Mouse (Mus musculus) monocyte, adult 5-6 weeks (primary cell): Measurements from ENCODE around the gene Rab3il1. TPM values are rescaled to one million over a fixed set of nuclear protein-coding genes. Genes with fewer than 3 reads are reported as not detected.

Source experiments
- ATAC-seq: fragments of 153-309, 156-312 bp; replicated peaks from 2 replicates; pipeline ENCODE4 v1.8.0; 2017; ENCODE audit warnings: mild to moderate bottlenecking; ENCODE audit not compliant: low TSS enrichment, insufficient number of reproducible peaks, severe bottlenecking, poor library complexity, low FRiP score
- total RNA-seq: library from RNA; stranded (forward); fragments of 200-1000, 200-491, 200-594 nt; gene quantifications from 3 replicates; pipeline ENCODE4 v1.2.3, GENCODE M21; 2017

The Rab3il1 gene
- total RNA-seq: 0.39 to 3.0 TPM in 2 of 3 replicates, not detected in the other

- ATAC-seq: no peak
Measured at GRCm38 (mm10) chr19:10001206-10001969, at the start of gene Rab3il1, which contains the start of gene Best1. Gene Rab3il1, plus strand, starts transcription at chr19:10001669. Gene Best1, minus strand, starts transcription at chr19:10001633.

- ATAC-seq: peak; percentile 68
Measured at GRCm38 (mm10) chr19:9952390-9952789, 49.1 kb upstream of the Rab3il1 start.

- ATAC-seq: no peak
Measured at GRCm38 (mm10) chr19:9952912-9953311, 48.6 kb upstream of the Rab3il1 start.

- ATAC-seq: peak; percentile 61
Measured at GRCm38 (mm10) chr19:9954055-9954810, 47.2 kb upstream of the Rab3il1 start.

GRCm38 (mm10) chr19:9954811-9955202 lies 46.7 kb upstream of the Rab3il1 start:
- 0 out of 2 replicates have a peak, but pooled peaks have one; percentile 33 for ATAC-seq

- no peak for ATAC-seq
Measured at GRCm38 (mm10) chr19:9955438-9955837, 46.0 kb upstream of the Rab3il1 start.

- ATAC-seq: no peak
Measured at GRCm38 (mm10) chr19:9956624-9957388, 44.7 kb upstream of the Rab3il1 start.

- no peak for ATAC-seq
Measured at GRCm38 (mm10) chr19:9957965-9958364, 43.5 kb upstream of the Rab3il1 start.

- no peak for ATAC-seq
Measured at GRCm38 (mm10) chr19:9960769-9961168, 40.7 kb upstream of the Rab3il1 start.

GRCm38 (mm10) chr19:9964205-9964916 lies 37.1 kb upstream of the Rab3il1 start:
- no peak for ATAC-seq

GRCm38 (mm10) chr19:9966096-9966867 lies 35.2 kb upstream of the Rab3il1 start:
- ATAC-seq: peak; percentile 68

- ATAC-seq: no peak
Measured at GRCm38 (mm10) chr19:9968081-9968787, 33.2 kb upstream of the Rab3il1 start.

- peak; percentile 86 for ATAC-seq
Measured at GRCm38 (mm10) chr19:9974853-9975252, 26.6 kb upstream of the Rab3il1 start.

- ATAC-seq: no peak
Measured at GRCm38 (mm10) chr19:9977085-9977484, 24.4 kb upstream of the Rab3il1 start.

- ATAC-seq: 0 out of 2 replicates have a peak, but pooled peaks have one; percentile 28
Measured at GRCm38 (mm10) chr19:9978431-9978951, 23.0 kb upstream of the Rab3il1 start.

GRCm38 (mm10) chr19:9979156-9979555 lies 22.3 kb upstream of the Rab3il1 start:
- no peak for ATAC-seq

GRCm38 (mm10) chr19:9980258-9980657 lies 21.2 kb upstream of the Rab3il1 start, which contains the start of gene Fth1:
Gene Fth1, plus strand, starts transcription at chr19:9980598.
- no peak for ATAC-seq
